Mouse (Mus musculus) cerebellum, adult 2 months (tissue): ENCODE results near the gene Tbxa2r.

Source experiments
- CTCF ChIP-seq: fragments of 200-500 bp; IDR thresholded peaks from 2 replicates; pipeline ENCODE4 v1.5.1; 2011; ENCODE audit warnings: low read depth, mild to moderate bottlenecking, control low read depth, low read length, moderate library complexity, borderline replicate concordance; ENCODE audit not compliant: insufficient read depth
- POLR2A ChIP-seq: fragments of 200-500 bp; IDR thresholded peaks from 2 replicates; pipeline ENCODE4 v1.6.1; 2011; ENCODE audit warnings: low read length, control low read depth, borderline replicate concordance; ENCODE audit not compliant: insufficient read depth

DNA sequence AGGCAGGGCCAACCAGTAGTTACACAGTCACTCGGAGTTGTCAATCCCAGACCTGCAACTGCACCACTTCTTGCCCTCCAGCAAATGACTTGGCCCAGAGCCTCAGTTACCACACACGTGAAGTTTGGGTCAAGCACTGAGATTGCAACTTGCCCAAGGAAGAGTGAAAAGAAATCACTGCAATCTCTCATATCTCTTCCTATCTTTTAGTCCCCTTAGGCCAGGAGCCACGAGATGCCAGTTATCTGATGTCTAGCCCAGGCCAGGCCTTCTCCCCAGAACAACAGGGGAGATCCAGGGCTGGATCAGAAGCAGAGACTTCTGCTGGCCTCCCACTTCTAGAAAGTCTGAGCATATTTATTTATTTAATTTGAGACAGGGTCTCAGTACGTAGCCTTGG is 27.0 kb downstream of the Tbxa2r start:
- TF ChIP-seq POLR2A: no peak
- TF ChIP-seq CTCF: no peak
